Mouse (Mus musculus): Measurements from ENCODE around the gene D11Wsu47e. TPM values are rescaled to one million over a fixed set of nuclear protein-coding genes. Genes with fewer than 3 reads are reported as not detected.

The D11Wsu47e gene
- polyA plus RNA-seq, 2 experiments, result 7.8 to 8.0 TPM

DNA sequence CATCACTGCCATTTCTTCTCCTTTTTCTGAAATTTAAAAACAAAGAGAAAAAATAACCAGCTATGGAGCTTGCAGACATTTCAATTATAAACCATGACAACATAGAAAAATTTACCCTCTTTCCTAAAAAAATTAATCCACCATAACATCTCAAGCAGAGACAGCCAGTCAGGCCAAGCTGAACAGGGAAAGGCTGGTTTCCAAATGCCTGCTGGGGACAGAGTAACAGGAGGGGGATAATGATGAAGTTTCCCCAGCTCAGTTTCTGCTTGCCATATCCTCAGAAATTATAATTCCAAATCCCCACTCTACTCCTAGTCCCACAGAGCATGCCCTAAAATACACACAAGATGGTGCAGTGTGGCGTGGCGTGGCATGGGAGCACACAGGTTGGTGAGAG, 6.8 kb upstream of the D11Wsu47e start:
- H3K36me3 ChIP-seq (replicated peaks; ENCODE audit: control insufficient read depth, insufficient read depth, low read depth), result peaks cover 53% of the 10 kb centered on the region
- no peak overlapping the region for H3K4me2 ChIP-seq (ENCODE audit: low read depth)
- no peak overlapping the region for H3K4me3 ChIP-seq (ENCODE audit: insufficient read depth in 1 of 2, low read depth in 2 of 2, low read length in 2 of 2)
- ATAC-seq (ENCODE audit: insufficient read depth), result no peak
- peaks cover 25 to 30% of the 10 kb centered on the region in 2 experiments for H3K4me1 ChIP-seq (replicated peaks; ENCODE audit: control insufficient read depth in 2 of 2, insufficient read depth in 2 of 2, low read length in 1 of 2)
- H3K27me3 ChIP-seq (ENCODE audit: control insufficient read depth, insufficient read depth, low read length), result no peaks in the 10 kb centered on the region
- no peak overlapping the region for H3K27ac ChIP-seq
- H3K9me3 ChIP-seq (ENCODE audit: control insufficient read depth, low read length), result no peaks in the 10 kb centered on the region
- H3K9ac ChIP-seq (replicated peaks), result no peak overlapping the region
- no peak for DNase-seq (ENCODE audit: low read depth in 3 of 3, low spot score in 3 of 3)
- no peak for TF ChIP-seq CTCF (IDR thresholded peaks at IDR 0.05; ENCODE audit: low read depth)
- no peak for TF ChIP-seq EP300 (IDR thresholded peaks at IDR 0.05; ENCODE audit: low read depth)
- 98% methylated on average over 2 of the region's 2 CpGs for WGBS (ENCODE audit: insufficient replicate concordance)

DNA sequence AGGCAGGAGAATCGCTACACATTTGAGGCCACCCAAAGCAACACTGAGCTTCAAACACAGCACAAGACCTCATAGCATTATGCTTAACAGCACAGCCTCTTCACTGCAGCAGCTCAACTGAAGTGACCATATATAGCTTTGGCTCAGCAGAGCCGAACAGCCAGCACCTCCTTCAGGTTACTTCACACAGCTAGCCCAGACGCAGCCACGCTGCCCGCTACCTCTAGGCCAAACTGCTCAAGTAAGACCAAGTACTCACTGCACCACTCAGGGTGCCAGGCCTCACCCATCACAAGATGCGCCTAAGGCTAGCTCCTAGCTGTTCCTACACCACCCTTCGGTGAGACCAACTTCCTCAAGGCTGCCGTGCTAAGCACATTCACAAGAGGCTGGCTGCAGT, 5.8 kb upstream of the D11Wsu47e start:
- peaks cover 43% of the 10 kb centered on the region for H3K36me3 ChIP-seq (replicated peaks; ENCODE audit: control insufficient read depth, insufficient read depth, low read depth)
- no peaks in the 10 kb centered on the region for H3K27me3 ChIP-seq (ENCODE audit: control insufficient read depth, insufficient read depth, low read length)
- H3K27ac ChIP-seq, result no peak overlapping the region
- no peak overlapping the region for H3K9ac ChIP-seq (replicated peaks)
- TF ChIP-seq EP300 (IDR thresholded peaks at IDR 0.05; ENCODE audit: low read depth) (no peak), CTCF (IDR thresholded peaks at IDR 0.05; ENCODE audit: low read depth) (no peak)
- DNase-seq (ENCODE audit: low read depth in 3 of 3, low spot score in 3 of 3) (no peak), ATAC-seq (ENCODE audit: insufficient read depth) (no peak)
- H3K9me3 ChIP-seq (ENCODE audit: control insufficient read depth, low read length), result no peaks in the 10 kb centered on the region
- WGBS (ENCODE audit: insufficient replicate concordance), result 81% methylated on average over 8 of the region's 8 CpGs
- peaks cover 31 to 33% of the 10 kb centered on the region in 2 experiments for H3K4me1 ChIP-seq (replicated peaks; ENCODE audit: control insufficient read depth in 2 of 2, insufficient read depth in 2 of 2, low read length in 1 of 2)
- no peak overlapping the region for H3K4me2 ChIP-seq (ENCODE audit: low read depth)
- no peak overlapping the region for H3K4me3 ChIP-seq (ENCODE audit: insufficient read depth in 1 of 2, low read depth in 2 of 2, low read length in 2 of 2)

DNA sequence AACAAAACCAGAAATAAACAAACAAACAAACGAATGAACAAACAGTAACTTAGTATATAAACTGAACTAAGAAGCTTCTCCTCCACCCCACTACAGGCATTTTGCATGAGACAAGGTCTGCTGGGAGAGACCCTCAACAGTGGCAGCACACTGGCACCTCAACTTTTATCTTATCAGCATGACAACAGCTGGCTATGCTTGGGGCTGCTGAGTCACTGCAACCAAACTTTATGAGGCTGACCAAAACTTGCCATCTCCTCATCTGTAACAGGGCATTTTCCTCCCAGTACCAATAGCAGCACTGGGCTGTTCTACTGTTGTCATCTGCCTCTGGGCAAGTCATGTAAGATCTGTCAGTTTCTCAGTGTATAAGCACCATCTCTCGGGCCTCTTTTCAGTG, 3.3 kb upstream of the D11Wsu47e start:
- peaks cover 38 to 40% of the 10 kb centered on the region in 2 experiments for H3K4me1 ChIP-seq (replicated peaks; ENCODE audit: control insufficient read depth in 2 of 2, insufficient read depth in 2 of 2, low read length in 1 of 2)
- H3K36me3 ChIP-seq (replicated peaks; ENCODE audit: control insufficient read depth, insufficient read depth, low read depth), result peaks cover 18% of the 10 kb centered on the region
- H3K9me3 ChIP-seq (ENCODE audit: control insufficient read depth, low read length), result no peaks in the 10 kb centered on the region
- DNase-seq (ENCODE audit: low read depth in 3 of 3, low spot score in 3 of 3) (peak; percentile 82 to 83 (median 83)), ATAC-seq (ENCODE audit: insufficient read depth) (peak; percentile 67)
- peak overlapping the region; percentile 92 for H3K4me2 ChIP-seq (ENCODE audit: low read depth)
- H3K27ac ChIP-seq, result peak overlapping the region; percentile 99
- H3K4me3 ChIP-seq (ENCODE audit: insufficient read depth in 1 of 2, low read depth in 2 of 2, low read length in 2 of 2), result peak overlapping the region; percentile 55 to 92
- WGBS (ENCODE audit: insufficient replicate concordance), result 19% methylated on average over 2 of the region's 2 CpGs
- H3K27me3 ChIP-seq (ENCODE audit: control insufficient read depth, insufficient read depth, low read length), result no peaks in the 10 kb centered on the region
- peak overlapping the region; percentile 96 for H3K9ac ChIP-seq (replicated peaks)
- no peak for TF ChIP-seq CTCF (IDR thresholded peaks at IDR 0.05; ENCODE audit: low read depth)
- peak; percentile 94 for TF ChIP-seq EP300 (IDR thresholded peaks at IDR 0.05; ENCODE audit: low read depth)

DNA sequence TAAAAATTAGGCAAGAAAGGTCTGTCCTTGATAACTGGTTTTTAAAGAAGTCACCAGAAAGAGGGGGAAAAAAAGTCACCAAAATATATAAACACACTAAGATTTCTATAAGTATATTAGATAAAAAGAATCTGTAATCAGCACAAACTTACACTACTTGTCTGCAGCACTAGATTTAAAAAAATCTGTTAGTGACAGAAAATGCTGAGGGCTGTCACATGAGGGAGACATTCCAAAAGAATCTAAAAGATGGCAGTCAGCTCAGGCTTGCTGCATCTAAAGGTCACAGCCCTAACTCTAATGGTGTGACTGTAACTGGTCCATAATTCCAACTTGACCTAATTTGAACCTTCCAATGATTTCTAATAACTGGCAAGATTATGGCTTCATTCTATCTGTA, 2.2 kb upstream of the D11Wsu47e start:
- Histone ChIP-seq H3K36me3 (replicated peaks; ENCODE audit: control insufficient read depth, insufficient read depth, low read depth) (peaks cover 8% of the 10 kb centered on the region), H3K9me3 (ENCODE audit: control insufficient read depth, low read length) (no peaks in the 10 kb centered on the region), H3K4me2 (ENCODE audit: low read depth) (peak overlapping the region; percentile 92), H3K4me1 (replicated peaks; ENCODE audit: control insufficient read depth in 2 of 2, insufficient read depth in 2 of 2, low read length in 1 of 2) (peaks cover 38 to 40% of the 10 kb centered on the region in 2 experiments), H3K9ac (replicated peaks) (peak overlapping the region; percentile 96), H3K27ac (peak overlapping the region; percentile 99), H3K4me3 (ENCODE audit: insufficient read depth in 1 of 2, low read depth in 2 of 2, low read length in 2 of 2) (peak overlapping the region; percentile 91 to 92), H3K27me3 (ENCODE audit: control insufficient read depth, insufficient read depth, low read length) (no peaks in the 10 kb centered on the region)
- TF ChIP-seq EP300 (IDR thresholded peaks at IDR 0.05; ENCODE audit: low read depth) (no peak), CTCF (IDR thresholded peaks at IDR 0.05; ENCODE audit: low read depth) (no peak; the same call in 1 of the 2 replicates)
- ATAC-seq (ENCODE audit: insufficient read depth), result no peak
- DNase-seq (ENCODE audit: low read depth in 3 of 3, low spot score in 3 of 3), result no peak

DNA sequence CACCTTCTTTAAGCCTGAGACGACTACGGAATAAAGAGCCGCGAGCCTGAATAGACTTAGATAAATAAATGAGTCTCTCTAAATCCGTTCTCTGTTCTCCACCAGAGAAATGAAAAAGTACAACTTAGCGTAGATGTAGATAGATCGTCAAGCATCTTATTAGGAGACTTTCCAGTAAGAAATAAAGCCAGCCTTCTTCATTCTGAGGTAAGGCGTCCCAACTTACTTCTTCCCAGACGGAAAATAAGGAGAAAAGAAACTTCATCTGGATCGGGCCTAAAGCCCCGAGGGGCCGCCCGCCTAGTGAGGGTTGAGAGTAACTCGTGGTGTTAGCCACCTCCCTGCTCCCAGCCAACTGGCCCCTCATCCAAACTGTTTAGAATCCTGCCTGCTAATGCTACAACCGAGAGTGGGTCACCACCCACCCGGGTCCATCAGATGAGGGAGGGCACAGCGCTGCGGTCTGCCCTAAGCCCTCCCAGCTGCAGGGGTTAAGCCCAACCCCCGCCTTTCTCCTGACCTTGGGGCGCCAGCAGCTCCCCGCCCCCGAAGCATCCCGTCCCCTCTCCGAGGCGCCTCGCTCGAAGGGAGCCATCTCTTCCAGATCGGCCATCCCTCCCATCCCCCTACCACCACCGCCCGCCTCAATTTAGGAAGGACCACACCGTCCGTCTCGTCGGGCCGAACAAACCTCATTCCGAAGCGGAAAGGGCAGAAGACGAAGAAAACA, 1.1 kb upstream of the D11Wsu47e start:
- ATAC-seq (ENCODE audit: insufficient read depth), result peak; percentile 62
- 4% methylated on average over 38 of the region's 38 CpGs for WGBS (ENCODE audit: insufficient replicate concordance)
- DNase-seq (ENCODE audit: low read depth in 3 of 3, low spot score in 3 of 3), result peak in 2 of 3 experiments; percentile 53 to 57
- H3K4me1 ChIP-seq (replicated peaks; ENCODE audit: control insufficient read depth in 2 of 2, insufficient read depth in 2 of 2, low read length in 1 of 2), result peaks cover 38 to 40% of the 10 kb centered on the region in 2 experiments
- H3K27ac ChIP-seq, result peak overlapping the region; percentile 99
- peak overlapping the region; percentile 96 for H3K9ac ChIP-seq (replicated peaks)
- H3K4me2 ChIP-seq (ENCODE audit: low read depth), result peak overlapping the region; percentile 92
- H3K9me3 ChIP-seq (ENCODE audit: control insufficient read depth, low read length), result no peaks in the 10 kb centered on the region
- no peaks in the 10 kb centered on the region for H3K27me3 ChIP-seq (ENCODE audit: control insufficient read depth, insufficient read depth, low read length)
- no peak for TF ChIP-seq CTCF (IDR thresholded peaks at IDR 0.05; ENCODE audit: low read depth)
- no peak for TF ChIP-seq EP300 (IDR thresholded peaks at IDR 0.05; ENCODE audit: low read depth)
- H3K4me3 ChIP-seq (ENCODE audit: insufficient read depth in 1 of 2, low read depth in 2 of 2, low read length in 2 of 2), result peak overlapping the region; percentile 91 to 92
- H3K36me3 ChIP-seq (replicated peaks; ENCODE audit: control insufficient read depth, insufficient read depth, low read depth), result peaks cover 2% of the 10 kb centered on the region

Measured in liver, embryonic 14.5 days (tissue).